Mouse (Mus musculus): ENCODE measurements at regions not wholly inside any gene's neighbourhood (a gene's known extent, or its start where the extent isn't known, plus 50 kb on each side); places are given as distances from the start of the nearest gene placed in this dataset.

DNA sequence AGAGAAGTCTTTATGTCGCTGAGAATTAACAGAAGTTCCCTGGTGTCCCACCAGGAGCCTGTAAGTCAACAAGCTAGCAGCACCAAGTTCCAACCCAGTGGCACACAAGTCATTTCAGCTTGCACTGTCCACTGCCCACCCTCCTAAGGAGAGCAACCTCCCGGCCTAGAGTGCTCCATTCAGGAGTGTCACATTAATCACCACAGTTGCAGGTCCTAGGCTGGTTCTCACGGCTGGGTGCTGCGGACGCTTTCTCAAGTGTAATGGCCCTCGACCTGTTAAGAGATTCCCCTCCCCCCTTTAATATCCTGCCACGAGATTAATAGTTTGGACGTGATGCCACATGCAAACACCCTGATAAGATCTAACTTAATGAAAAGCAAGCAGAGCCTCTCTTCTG, 288.2 kb upstream of the Usp25 start:
- 65% methylated on average over 8 of the region's 8 CpGs for WGBS
- H3K27me3 ChIP-seq (ENCODE audit: control insufficient read depth, insufficient read depth, low read length), result no peaks in the 10 kb centered on the region

DNA sequence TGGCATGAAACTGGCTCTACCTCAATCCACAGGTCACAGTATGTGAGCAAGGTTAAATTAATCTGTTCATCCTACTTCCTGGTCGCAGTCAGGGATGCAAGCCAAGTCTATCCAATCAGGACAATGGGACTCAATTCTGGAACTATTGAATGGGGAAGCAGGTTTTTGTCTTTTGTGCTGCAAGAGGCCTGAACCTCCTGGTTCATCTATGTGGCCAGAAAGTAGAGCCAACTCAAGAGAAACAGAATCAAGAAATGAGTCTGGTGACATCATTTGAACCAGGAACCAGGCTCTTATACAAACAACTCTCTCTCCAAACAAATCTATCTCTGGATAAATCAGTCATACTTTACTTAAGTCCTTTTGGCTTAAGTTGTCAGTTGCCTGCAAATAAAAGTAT, 294.7 kb upstream of the Usp25 start:
- Histone ChIP-seq H3K9me3 (ENCODE audit: control insufficient read depth, low read length) (no peaks in the 10 kb centered on the region), H3K27me3 (ENCODE audit: control insufficient read depth, insufficient read depth, low read length) (no peaks in the 10 kb centered on the region), H3K27ac (replicated peaks; ENCODE audit: low read depth, low read length) (no peak overlapping the region), H3K4me2 (ENCODE audit: low read length) (no peak overlapping the region), H3K36me3 (ENCODE audit: control insufficient read depth, insufficient read depth, low read length) (no peaks in the 10 kb centered on the region), H3K4me1 (ENCODE audit: control insufficient read depth, insufficient read depth, low read length) (no peaks in the 10 kb centered on the region), H3K9ac (replicated peaks; ENCODE audit: low read length) (no peak overlapping the region), H3K4me3 (replicated peaks; ENCODE audit: low read depth, low read length) (no peak overlapping the region)
- 77% methylated on average over 1 of the region's 1 CpGs for WGBS
- ATAC-seq (ENCODE audit: low FRiP score, low TSS enrichment) (no peak), DNase-seq (no peak)

More for the DNA sequence above, 288.2 kb upstream of the Usp25 start:
- Histone ChIP-seq H3K9me3 (ENCODE audit: control insufficient read depth, low read length) (no peaks in the 10 kb centered on the region), H3K4me1 (ENCODE audit: control insufficient read depth, insufficient read depth, low read length) (no peaks in the 10 kb centered on the region), H3K36me3 (ENCODE audit: control insufficient read depth, insufficient read depth, low read length) (no peaks in the 10 kb centered on the region), H3K9ac (replicated peaks; ENCODE audit: low read length) (no peak overlapping the region), H3K4me3 (replicated peaks; ENCODE audit: low read depth, low read length) (no peak overlapping the region), H3K4me2 (ENCODE audit: low read length) (no peak overlapping the region), H3K27ac (replicated peaks; ENCODE audit: low read depth, low read length) (no peak overlapping the region)
- DNase-seq (no peak), ATAC-seq (ENCODE audit: low FRiP score, low TSS enrichment) (no peak)

DNA sequence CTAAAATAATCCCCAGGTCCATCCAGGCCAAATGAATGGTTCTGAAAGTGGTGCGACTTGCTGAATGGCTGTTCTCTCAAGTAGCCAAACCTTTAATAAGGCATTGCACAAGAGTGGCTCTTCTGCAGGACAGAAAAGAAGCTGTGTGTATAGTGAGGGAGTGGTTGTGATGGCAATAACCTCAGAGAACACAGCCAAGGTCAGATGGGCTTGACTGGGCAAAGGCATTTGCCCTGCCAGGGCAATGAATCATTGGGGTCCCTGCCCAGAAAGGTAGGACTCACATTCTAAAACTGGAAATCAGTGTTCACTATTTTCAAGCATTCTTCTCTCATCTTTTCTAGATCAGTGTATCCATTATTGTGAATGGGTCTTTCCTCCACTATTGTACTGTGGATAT, 295.4 kb upstream of the Usp25 start:
- DNase-seq, result no peak
- ATAC-seq (ENCODE audit: low FRiP score, low TSS enrichment), result no peak
- no peaks in the 10 kb centered on the region for H3K36me3 ChIP-seq (ENCODE audit: control insufficient read depth, insufficient read depth, low read length)
- no peaks in the 10 kb centered on the region for H3K9me3 ChIP-seq (ENCODE audit: control insufficient read depth, low read length)
- no peaks in the 10 kb centered on the region for H3K4me1 ChIP-seq (ENCODE audit: control insufficient read depth, insufficient read depth, low read length)
- H3K27ac ChIP-seq (replicated peaks; ENCODE audit: low read depth, low read length), result no peak overlapping the region
- no peak overlapping the region for H3K9ac ChIP-seq (replicated peaks; ENCODE audit: low read length)
- H3K27me3 ChIP-seq (ENCODE audit: control insufficient read depth, insufficient read depth, low read length), result no peaks in the 10 kb centered on the region
- H3K4me2 ChIP-seq (ENCODE audit: low read length), result no peak overlapping the region
- 84% methylated on average over 1 of the region's 1 CpGs for WGBS
- H3K4me3 ChIP-seq (replicated peaks; ENCODE audit: low read depth, low read length), result no peak overlapping the region

DNA sequence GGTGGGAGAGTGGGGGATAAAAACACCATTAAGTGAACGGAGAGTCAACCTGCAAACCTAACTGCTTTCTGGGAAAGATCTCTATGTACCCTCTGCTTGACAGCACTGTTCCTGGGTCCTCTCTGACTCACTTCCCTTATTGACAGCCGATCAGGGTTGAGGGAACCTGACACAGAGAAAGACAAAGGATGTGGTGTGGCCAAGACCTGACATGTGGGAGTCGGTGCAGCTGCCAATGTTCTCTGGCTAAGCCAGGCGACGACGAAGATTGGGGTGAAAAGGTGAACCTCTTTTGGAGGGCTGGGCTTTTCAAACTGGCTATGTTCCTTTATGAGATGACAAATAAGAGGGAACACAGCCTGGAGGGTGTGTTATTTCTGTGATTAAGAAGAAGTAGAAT, 318.6 kb upstream of the Usp25 start:
- Histone ChIP-seq H3K36me3 (ENCODE audit: control insufficient read depth, insufficient read depth, low read length) (no peaks in the 10 kb centered on the region), H3K4me1 (ENCODE audit: control insufficient read depth, insufficient read depth, low read length) (no peaks in the 10 kb centered on the region), H3K27me3 (ENCODE audit: control insufficient read depth, insufficient read depth, low read length) (no peaks in the 10 kb centered on the region), H3K9me3 (ENCODE audit: control insufficient read depth, low read length) (no peaks in the 10 kb centered on the region), H3K9ac (replicated peaks; ENCODE audit: low read length) (no peak overlapping the region), H3K27ac (replicated peaks; ENCODE audit: low read depth, low read length) (no peak overlapping the region), H3K4me3 (replicated peaks; ENCODE audit: low read depth, low read length) (no peak overlapping the region), H3K4me2 (ENCODE audit: low read length) (no peak overlapping the region)
- whole genome bisulfite sequencing, result 63% methylated on average over 6 of the region's 6 CpGs
- ATAC-seq (ENCODE audit: low FRiP score, low TSS enrichment) (no peak), DNase-seq (no peak)

DNA sequence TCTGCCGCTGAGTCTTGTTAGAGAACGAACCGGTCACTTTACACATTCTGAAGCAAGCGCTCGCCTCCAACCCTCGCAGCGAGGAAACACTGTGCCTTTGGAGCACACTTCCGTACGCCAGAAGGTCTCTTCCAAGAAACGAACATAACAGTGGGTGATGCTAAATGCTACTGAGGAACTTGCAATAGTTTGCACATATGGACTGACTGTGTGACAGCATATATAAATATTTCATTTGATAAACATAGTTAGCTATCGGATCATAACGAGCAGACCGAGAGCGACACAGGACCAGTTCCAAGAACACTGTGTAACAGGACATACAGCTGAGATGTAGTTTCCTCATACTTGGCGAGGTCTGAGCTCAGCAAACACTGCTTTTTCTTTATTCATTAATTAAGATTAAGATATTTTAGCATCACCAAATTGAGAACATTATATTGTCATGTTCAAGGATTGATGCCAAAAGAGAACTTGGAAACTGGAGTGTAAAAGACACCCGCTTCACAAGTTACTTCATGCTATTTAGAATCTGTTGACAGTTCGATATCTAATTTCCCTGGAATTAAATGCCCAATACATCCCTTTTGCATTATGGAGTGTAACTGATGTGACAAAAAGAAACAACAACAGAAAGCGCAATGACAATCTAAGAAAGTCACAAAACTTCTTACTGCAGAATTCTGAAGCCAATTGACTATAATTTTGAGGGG, 314.3 kb upstream of the Nrip1 start:
- Histone ChIP-seq H3K4me2 (ENCODE audit: low read length) (no peak overlapping the region), H3K27ac (replicated peaks; ENCODE audit: low read depth, low read length) (no peak overlapping the region), H3K4me3 (replicated peaks; ENCODE audit: low read depth, low read length) (no peak overlapping the region), H3K9ac (replicated peaks; ENCODE audit: low read length) (no peak overlapping the region), H3K4me1 (ENCODE audit: control insufficient read depth, insufficient read depth, low read length) (no peaks in the 10 kb centered on the region; the same call in 1 of the 2 replicates), H3K27me3 (ENCODE audit: control insufficient read depth, insufficient read depth, low read length) (0 out of 2 replicates have a peak, but pooled peaks cover 3% of the 10 kb centered on the region), H3K9me3 (ENCODE audit: control insufficient read depth, low read length) (no peaks in the 10 kb centered on the region), H3K36me3 (ENCODE audit: control insufficient read depth, insufficient read depth, low read length) (no peaks in the 10 kb centered on the region)
- ATAC-seq (ENCODE audit: low FRiP score, low TSS enrichment) (no peak), DNase-seq (peak; percentile 10)
- 89% methylated on average over 18 of the region's 18 CpGs for WGBS

DNA sequence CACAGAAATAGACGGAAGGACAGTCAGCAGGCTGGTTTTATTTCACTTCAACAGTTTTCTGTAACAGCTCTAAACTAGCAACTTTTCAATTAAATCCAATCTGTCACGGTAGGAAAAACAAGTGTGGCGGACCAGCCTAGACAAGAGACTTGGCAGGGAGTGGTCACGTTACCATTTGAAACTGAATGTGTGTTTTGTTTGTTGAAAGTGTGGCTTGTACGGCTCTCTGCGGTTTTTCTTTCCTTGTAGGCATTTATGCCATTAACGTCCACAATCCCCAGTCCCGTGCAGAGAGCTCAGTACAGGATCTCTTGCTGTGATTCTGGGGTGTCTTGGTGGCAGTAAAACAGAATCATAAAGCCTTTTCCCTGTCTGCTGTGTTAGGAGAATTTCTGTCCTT, 311.9 kb upstream of the Nrip1 start:
- no peak for ATAC-seq (ENCODE audit: low FRiP score, low TSS enrichment)
- no peak overlapping the region for H3K9ac ChIP-seq (replicated peaks; ENCODE audit: low read length)
- no peaks in the 10 kb centered on the region; the same call in 1 of the 2 replicates for H3K4me1 ChIP-seq (ENCODE audit: control insufficient read depth, insufficient read depth, low read length)
- DNase-seq, result peak; percentile 64
- no peaks in the 10 kb centered on the region for H3K9me3 ChIP-seq (ENCODE audit: control insufficient read depth, low read length)
- H3K36me3 ChIP-seq (ENCODE audit: control insufficient read depth, insufficient read depth, low read length), result no peaks in the 10 kb centered on the region
- no peak overlapping the region for H3K4me3 ChIP-seq (replicated peaks; ENCODE audit: low read depth, low read length)
- no peak overlapping the region for H3K27ac ChIP-seq (replicated peaks; ENCODE audit: low read depth, low read length)
- 0 out of 2 replicates have a peak, but pooled peaks cover 3% of the 10 kb centered on the region for H3K27me3 ChIP-seq (ENCODE audit: control insufficient read depth, insufficient read depth, low read length)
- WGBS, result 17% methylated on average over 8 of the region's 8 CpGs
- H3K4me2 ChIP-seq (ENCODE audit: low read length), result peak overlapping the region; percentile 16; the same call in 1 of the 2 replicates

DNA sequence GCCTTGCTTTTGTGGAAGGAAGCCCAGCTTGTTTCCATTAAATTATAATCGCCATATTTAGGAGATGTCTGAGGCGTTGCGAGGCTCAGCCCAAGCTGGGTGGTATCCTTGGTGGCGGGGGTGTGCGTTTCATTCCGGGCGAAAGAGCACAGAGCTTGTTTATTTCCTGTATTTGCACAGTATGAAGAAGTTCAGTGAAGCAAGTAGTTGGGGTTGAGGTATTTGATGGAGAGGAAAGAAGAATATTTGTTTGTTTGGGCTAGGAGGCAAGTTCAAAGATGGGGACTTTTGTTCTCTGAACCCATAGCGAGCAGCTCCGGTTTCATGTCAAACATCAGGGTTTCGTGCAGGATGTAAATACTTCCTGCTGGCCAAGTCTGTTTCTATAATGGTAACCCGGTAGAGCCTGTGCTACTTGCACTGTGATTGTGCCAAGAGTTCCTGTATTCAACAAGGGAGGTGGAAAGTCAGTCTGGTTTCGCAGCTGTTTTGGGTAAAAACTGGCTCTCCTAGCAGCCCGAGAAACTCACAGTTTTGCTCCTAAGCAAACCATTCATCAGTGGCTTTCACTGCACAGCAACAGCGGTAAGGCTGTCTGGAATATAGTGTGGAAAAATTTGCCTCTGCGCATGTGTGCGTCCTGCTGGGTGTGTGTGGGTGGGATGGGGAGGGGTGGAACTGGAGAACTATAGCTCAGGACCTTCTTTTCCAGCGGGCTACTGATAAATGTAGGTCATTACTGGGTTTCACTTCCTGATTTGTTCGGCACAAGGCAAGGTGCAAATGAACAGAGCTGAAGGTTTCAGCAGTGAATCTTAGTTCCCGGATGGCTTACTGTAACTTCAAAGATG, 306.7 kb upstream of the Nrip1 start:
- Histone ChIP-seq H3K27me3 (ENCODE audit: control insufficient read depth, insufficient read depth, low read length) (0 out of 2 replicates have a peak, but pooled peaks cover 3% of the 10 kb centered on the region), H3K27ac (replicated peaks; ENCODE audit: low read depth, low read length) (no peak overlapping the region), H3K9ac (replicated peaks; ENCODE audit: low read length) (no peak overlapping the region), H3K4me3 (replicated peaks; ENCODE audit: low read depth, low read length) (no peak overlapping the region), H3K9me3 (ENCODE audit: control insufficient read depth, low read length) (0 out of 2 replicates have a peak, but pooled peaks cover 9% of the 10 kb centered on the region), H3K36me3 (ENCODE audit: control insufficient read depth, insufficient read depth, low read length) (no peaks in the 10 kb centered on the region), H3K4me1 (ENCODE audit: control insufficient read depth, insufficient read depth, low read length) (no peaks in the 10 kb centered on the region; the same call in 1 of the 2 replicates), H3K4me2 (ENCODE audit: low read length) (no peak overlapping the region)
- DNase-seq (no peak), ATAC-seq (ENCODE audit: low FRiP score, low TSS enrichment) (no peak)
- 81% methylated on average over 19 of the region's 19 CpGs for WGBS

DNA sequence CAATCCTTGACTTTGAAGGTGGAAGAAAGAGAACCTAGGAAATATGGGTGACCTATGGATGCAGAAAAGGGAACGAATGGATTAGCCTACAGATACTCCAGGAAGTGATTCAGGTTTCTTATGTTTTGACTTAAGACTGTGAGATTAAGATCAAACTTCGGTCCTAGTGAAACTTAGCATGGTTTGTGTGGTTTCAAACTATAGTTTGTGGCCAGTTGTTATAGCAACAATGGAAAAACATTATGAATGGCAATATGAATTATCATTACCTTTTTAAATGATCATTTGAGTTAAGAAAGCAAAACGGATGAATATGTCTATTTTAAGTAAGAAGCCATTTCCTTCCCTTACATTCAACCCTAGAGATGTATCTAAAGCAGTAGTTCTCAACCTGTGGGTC, 305.3 kb upstream of the Nrip1 start:
- Histone ChIP-seq H3K4me2 (ENCODE audit: low read length) (no peak overlapping the region), H3K4me1 (ENCODE audit: control insufficient read depth, insufficient read depth, low read length) (no peaks in the 10 kb centered on the region), H3K4me3 (replicated peaks; ENCODE audit: low read depth, low read length) (no peak overlapping the region), H3K27me3 (ENCODE audit: control insufficient read depth, insufficient read depth, low read length) (no peaks in the 10 kb centered on the region), H3K9me3 (ENCODE audit: control insufficient read depth, low read length) (0 out of 2 replicates have a peak, but pooled peaks cover 9% of the 10 kb centered on the region), H3K36me3 (ENCODE audit: control insufficient read depth, insufficient read depth, low read length) (no peaks in the 10 kb centered on the region), H3K9ac (replicated peaks; ENCODE audit: low read length) (no peak overlapping the region), H3K27ac (replicated peaks; ENCODE audit: low read depth, low read length) (no peak overlapping the region)
- ATAC-seq (ENCODE audit: low FRiP score, low TSS enrichment) (no peak), DNase-seq (no peak)
- 91% methylated on average over 3 of the region's 3 CpGs for WGBS

All from midbrain, embryonic 14.5 days (tissue).